Mouse (Mus musculus) erythroblast, embryonic 14.5 days (primary cell): Measurements from ENCODE around the gene Nudt1.

Source experiments
- GATA1 ChIP-seq: IDR thresholded peaks from 2 replicates; pipeline ENCODE4 v1.6.1; 2012; ENCODE audit warnings: low read length, inconsistent platforms, mixed read lengths
- TAL1 ChIP-seq: IDR thresholded peaks from 3 replicates; pipeline ENCODE4 v1.6.1; 2012; ENCODE audit warnings: low read length, inconsistent platforms, mixed read lengths

GRCm38 (mm10) chr5:140359930-140360674 lies 38.6 kb downstream of the Nudt1 start:
- TF ChIP-seq GATA1 (no peak), TAL1 (no peak)
